Mouse (Mus musculus) MEL (cell line): ENCODE results near the gene Optn. TPM values are rescaled to one million over a fixed set of nuclear protein-coding genes. Genes with fewer than 3 reads are reported as not detected.

Experiments
- DNase-seq: peaks from one replicate; pipeline ENCODE4 v3.0.0; 2011; ENCODE audit warnings: low read depth, low spot score
- H3K27ac ChIP-seq: 2 replicates; pipeline ENCODE4 v1.5.1; 2012; ENCODE audit warnings: low read depth, mild to moderate bottlenecking, control low read depth, low read length, moderate library complexity; ENCODE audit not compliant: control insufficient read depth
- H3K27me3 ChIP-seq, 2 experiments: fragments of 150-350 bp in 1 of 2; sonication (generic) in 1 of 2; 2 replicates each; pipeline ENCODE4 v1.6.1; 2012; ENCODE audit warnings: low read length in 2 of 2, mild to moderate bottlenecking in 2 of 2, improper control_type of control experiment in 1 of 2, moderate library complexity in 1 of 2; ENCODE audit not compliant: insufficient read depth in 2 of 2, control insufficient read depth in 1 of 2
- H3K36me3 ChIP-seq, 2 experiments: 2 replicates each; pipeline ENCODE4 v1.6.1; 2012 to 2014; ENCODE audit warnings: low read length in 2 of 2, improper control_type of control experiment in 1 of 2, inconsistent platforms in 1 of 2, mild to moderate bottlenecking in 1 of 2; ENCODE audit not compliant: insufficient read depth in 2 of 2, control insufficient read depth in 1 of 2
- H3K4me1 ChIP-seq, 2 experiments: fragments of 150-350 bp in 1 of 2; sonication (generic) in 1 of 2; 2 replicates each; pipeline ENCODE4 v1.6.1; 2012; ENCODE audit warnings: low read length in 2 of 2, improper control_type of control experiment in 1 of 2, mild to moderate bottlenecking in 1 of 2; ENCODE audit not compliant: insufficient read depth in 2 of 2, control insufficient read depth in 1 of 2
- H3K4me3 ChIP-seq, 2 experiments: fragments of 150-350 bp in 1 of 2; sonication (generic) in 1 of 2; 2 replicates each; pipeline ENCODE4 v1.5.1; 2012; ENCODE audit warnings: low read depth in 2 of 2, low read length in 2 of 2, mild to moderate bottlenecking in 2 of 2, moderate library complexity in 2 of 2, control low read depth in 1 of 2, improper control_type of control experiment in 1 of 2; ENCODE audit not compliant: control insufficient read depth in 1 of 2, insufficient read depth in 1 of 2
- H3K79me2 ChIP-seq: 2 replicates; pipeline ENCODE4 v1.6.1; 2012; ENCODE audit warnings: mild to moderate bottlenecking, low read length, moderate library complexity; ENCODE audit not compliant: control insufficient read depth, poor library complexity, insufficient read depth
- H3K9ac ChIP-seq: 2 replicates; pipeline ENCODE4 v1.6.1; 2012; ENCODE audit warnings: low read depth, mild to moderate bottlenecking, control low read depth, low read length, moderate library complexity; ENCODE audit not compliant: control insufficient read depth, poor library complexity, severe bottlenecking
- H3K9me3 ChIP-seq: fragments of 150-350 bp; sonication (generic); replicated peaks from 2 replicates; pipeline ENCODE4 v1.6.1; 2012; ENCODE audit warnings: mild to moderate bottlenecking, low read length, improper control_type of control experiment, moderate library complexity; ENCODE audit not compliant: insufficient read depth
- BHLHE40 ChIP-seq: IDR thresholded peaks from 2 replicates; pipeline ENCODE4 v1.6.1; 2012; ENCODE audit warnings: low read depth, mild to moderate bottlenecking, inconsistent platforms, low read length, improper control_type of control experiment, borderline replicate concordance
- E2F4 ChIP-seq: IDR thresholded peaks from 2 replicates; pipeline ENCODE4 v1.6.1; 2011; ENCODE audit warnings: low read depth, low read length, improper control_type of control experiment, borderline replicate concordance
- ELF1 ChIP-seq: IDR thresholded peaks from 2 replicates; pipeline ENCODE4 v1.6.1; 2014; ENCODE audit warnings: low read depth, mild to moderate bottlenecking, inconsistent platforms, low read length, improper control_type of control experiment, moderate library complexity
- EP300 ChIP-seq, 2 experiments: IDR thresholded peaks; 2 replicates each; pipeline ENCODE4 v1.6.1; 2011; ENCODE audit warnings: improper control_type of control experiment in 2 of 2, low read length in 2 of 2, low read depth in 1 of 2, mild to moderate bottlenecking in 1 of 2
- GATA1 ChIP-seq: IDR thresholded peaks from 2 replicates; pipeline ENCODE4 v1.6.1; 2011; ENCODE audit warnings: low read depth, low read length, improper control_type of control experiment
- JUND ChIP-seq: IDR thresholded peaks from 2 replicates; pipeline ENCODE4 v1.6.1; 2011; ENCODE audit warnings: low read depth, mild to moderate bottlenecking, improper control_type of control experiment, low read length
- KAT2A ChIP-seq: conservative IDR thresholded peaks from 2 replicates; pipeline ENCODE4 v1.6.1; 2012; ENCODE audit warnings: low read depth, low read length, improper control_type of control experiment, inconsistent platforms
- MAFK ChIP-seq: IDR thresholded peaks from 2 replicates; pipeline ENCODE4 v1.6.1; 2011; ENCODE audit warnings: low read depth, mild to moderate bottlenecking, low read length, improper control_type of control experiment, borderline replicate concordance
- MAX ChIP-seq: IDR thresholded peaks from 2 replicates; pipeline ENCODE4 v1.6.1; 2011; ENCODE audit warnings: low read length, improper control_type of control experiment
- POLR2AphosphoS2 ChIP-seq: IDR thresholded peaks from 2 replicates; pipeline ENCODE4 v1.6.1; 2011; ENCODE audit warnings: low read length, improper control_type of control experiment
- POLR2AphosphoS5 ChIP-seq: IDR thresholded peaks from 2 replicates; pipeline ENCODE4 v1.6.1; 2012; ENCODE audit warnings: low read depth, borderline replicate concordance, mild to moderate bottlenecking, inconsistent platforms, low read length, moderate library complexity, mixed read lengths
- SIN3A ChIP-seq: IDR thresholded peaks from 2 replicates; pipeline ENCODE4 v1.6.1; 2012; ENCODE audit warnings: low read length, improper control_type of control experiment, inconsistent platforms
- SMC3 ChIP-seq: IDR thresholded peaks from 2 replicates; pipeline ENCODE4 v1.6.1; 2011; ENCODE audit warnings: low read depth, low read length, improper control_type of control experiment
- TAL1 ChIP-seq: IDR thresholded peaks from 2 replicates; pipeline ENCODE4 v1.6.1; 2012; ENCODE audit warnings: mild to moderate bottlenecking, inconsistent platforms, low read length, moderate library complexity, mixed read lengths
- TCF12 ChIP-seq: IDR thresholded peaks from 2 replicates; pipeline ENCODE4 v1.6.1; 2014; ENCODE audit warnings: low read depth, mild to moderate bottlenecking, inconsistent platforms, low read length, improper control_type of control experiment, moderate library complexity
- UBTF ChIP-seq: IDR thresholded peaks from 2 replicates; pipeline ENCODE4 v1.6.1; 2012; ENCODE audit warnings: low read depth, mild to moderate bottlenecking, inconsistent platforms, low read length, improper control_type of control experiment, moderate library complexity, borderline replicate concordance; ENCODE audit not compliant: insufficient read depth
- USF1 ChIP-seq: IDR thresholded peaks from 2 replicates; pipeline ENCODE4 v1.6.1; 2014; ENCODE audit warnings: low read depth, mild to moderate bottlenecking, inconsistent platforms, low read length, improper control_type of control experiment, moderate library complexity
- USF2 ChIP-seq, 2 experiments: IDR thresholded peaks; 2 replicates each; pipeline ENCODE4 v1.6.1; 2011 to 2012; ENCODE audit warnings: improper control_type of control experiment in 2 of 2, low read length in 2 of 2, borderline replicate concordance in 1 of 2, inconsistent platforms in 1 of 2, low read depth in 1 of 2, mild to moderate bottlenecking in 1 of 2; ENCODE audit not compliant: insufficient read depth in 1 of 2
- ZC3H11A ChIP-seq: IDR thresholded peaks from 2 replicates; pipeline ENCODE4 v1.6.1; 2012; ENCODE audit warnings: low read depth, mild to moderate bottlenecking, inconsistent platforms, low read length, improper control_type of control experiment
- ZKSCAN1 ChIP-seq: IDR thresholded peaks from 2 replicates; pipeline ENCODE4 v1.6.1; 2012; ENCODE audit warnings: low read depth, mild to moderate bottlenecking, inconsistent platforms, low read length, improper control_type of control experiment, moderate library complexity
- ZMIZ1 ChIP-seq: IDR thresholded peaks from 2 replicates; pipeline ENCODE4 v1.6.1; 2012; ENCODE audit warnings: low read depth, mild to moderate bottlenecking, inconsistent platforms, low read length, improper control_type of control experiment, moderate library complexity
- ZNF384 ChIP-seq: IDR thresholded peaks from 2 replicates; pipeline ENCODE4 v1.6.1; 2012; ENCODE audit warnings: low read depth, mild to moderate bottlenecking, inconsistent platforms, low read length, improper control_type of control experiment
- polyA plus RNA-seq, 2 experiments: library from polyadenylated mRNA; stranded (reverse) in 1 of 2; unstranded in 1 of 2; fragments of >175 nt in 1 of 2; fragments of >200 nt in 1 of 2; gene quantifications; 2 replicates each; pipeline versions ENCODE4 v1.2.1 to v1.2.4; 2012; ENCODE audit warnings: low replicate concordance in 2 of 2, low read depth in 1 of 2; ENCODE audit not compliant: insufficient read length in 2 of 2, insufficient read depth in 1 of 2, missing spikeins in 1 of 2
- total RNA-seq: library from RNA; depleted of rRNA; stranded (reverse); fragments of 300-350 nt; gene quantifications from 2 replicates; pipeline ENCODE4 v1.2.3, GENCODE M21; 2012

The Optn gene
- total and polyA plus RNA-seq, 3 experiments, result 10.9 to 17.0 TPM; not detected in 1

DNA sequence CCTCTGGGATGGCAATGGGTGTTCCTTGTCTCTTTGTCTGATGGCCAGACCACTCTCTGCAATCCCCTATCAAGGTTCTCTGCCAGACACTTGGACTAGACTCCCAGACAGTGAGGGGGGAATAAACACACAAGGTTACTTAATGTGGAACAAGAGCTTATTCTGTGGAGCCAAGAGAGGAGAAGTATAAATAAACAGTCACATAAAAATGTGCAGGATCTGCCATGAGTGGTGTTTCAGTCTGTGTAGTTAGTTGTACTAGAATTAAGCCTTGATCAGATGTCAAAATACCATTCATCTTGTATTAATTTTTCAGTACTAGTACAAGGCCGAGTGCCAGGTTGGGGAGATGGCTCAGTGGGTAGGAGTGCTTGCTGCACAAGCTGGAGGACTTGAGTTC is 39.0 kb upstream of the Optn start:
- Histone ChIP-seq H3K4me1 (no peaks in the 10 kb centered on the region), H3K9ac (no peak overlapping the region), H3K9me3 (no peaks in the 10 kb centered on the region), H3K27me3 (no peaks in the 10 kb centered on the region), H3K27ac (no peak overlapping the region), H3K79me2 (no peaks in the 10 kb centered on the region), H3K36me3 (no peaks in the 10 kb centered on the region)
- TF ChIP-seq ZKSCAN1 (no peak), E2F4 (no peak), POLR2AphosphoS5 (no peak), USF1 (no peak), SIN3A (no peak), ELF1 (no peak), POLR2AphosphoS2 (no peak), ZMIZ1 (no peak), ZNF384 (no peak), MAFK (no peak), SMC3 (no peak), ZC3H11A (no peak), JUND (no peak), MAX (no peak), BHLHE40 (no peak)
- TF ChIP-seq, all 39 proteins: peak for 0
- no peak overlapping the region for H3K4me3 ChIP-seq
- no peak for DNase-seq

DNA sequence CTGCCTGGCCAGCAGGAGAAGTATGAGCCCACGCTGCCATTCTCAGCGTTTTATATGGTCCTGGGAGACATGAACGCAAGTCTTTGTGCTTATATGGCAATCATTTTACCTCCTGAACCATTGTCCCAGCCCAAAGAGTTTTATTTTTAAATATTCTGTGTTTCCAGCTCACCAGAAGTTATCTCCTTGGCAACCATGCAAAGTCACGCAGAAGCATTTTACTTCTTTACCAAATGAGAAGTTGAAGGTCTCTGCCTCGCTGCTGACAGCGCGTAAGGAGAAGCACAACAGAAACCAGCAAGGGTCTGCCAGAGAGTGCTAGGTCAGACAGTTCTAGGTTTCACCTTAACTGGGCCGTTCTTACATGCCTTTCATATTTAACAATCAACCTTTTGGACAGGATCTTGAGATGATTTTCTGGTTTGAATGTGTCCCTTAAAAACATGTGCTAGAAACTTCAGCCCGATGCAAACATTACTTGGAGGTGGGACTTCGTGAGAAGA is 37.9 kb upstream of the Optn start:
- no peak for DNase-seq
- H3K27ac ChIP-seq, result no peak overlapping the region
- H3K36me3 ChIP-seq, result no peaks in the 10 kb centered on the region
- no peaks in the 10 kb centered on the region for H3K4me1 ChIP-seq
- H3K4me3 ChIP-seq, result no peak overlapping the region
- H3K9me3 ChIP-seq, result no peaks in the 10 kb centered on the region
- H3K27me3 ChIP-seq, result no peaks in the 10 kb centered on the region
- TF ChIP-seq UBTF (no peak), TCF12 (no peak), JUND (no peak), EP300 (IDR thresholded peaks at IDR 0.05; ENCODE audit: low read depth in 1 of 2, low read length in 2 of 2) (no peak), KAT2A (no peak), USF1 (no peak), TAL1 (no peak), POLR2AphosphoS2 (no peak), USF2 (IDR thresholded peaks at IDR 0.05; ENCODE audit: borderline replicate concordance in 1 of 2, insufficient read depth in 1 of 2, low read depth in 1 of 2, low read length in 2 of 2) (no peak), GATA1 (no peak)
- TF ChIP-seq, all 39 proteins: peak for 0
- H3K9ac ChIP-seq, result no peak overlapping the region
- H3K79me2 ChIP-seq, result no peaks in the 10 kb centered on the region
